Mouse (Mus musculus): Measurements from ENCODE around the gene Zfp541.

Zfp541 gene

DNA sequence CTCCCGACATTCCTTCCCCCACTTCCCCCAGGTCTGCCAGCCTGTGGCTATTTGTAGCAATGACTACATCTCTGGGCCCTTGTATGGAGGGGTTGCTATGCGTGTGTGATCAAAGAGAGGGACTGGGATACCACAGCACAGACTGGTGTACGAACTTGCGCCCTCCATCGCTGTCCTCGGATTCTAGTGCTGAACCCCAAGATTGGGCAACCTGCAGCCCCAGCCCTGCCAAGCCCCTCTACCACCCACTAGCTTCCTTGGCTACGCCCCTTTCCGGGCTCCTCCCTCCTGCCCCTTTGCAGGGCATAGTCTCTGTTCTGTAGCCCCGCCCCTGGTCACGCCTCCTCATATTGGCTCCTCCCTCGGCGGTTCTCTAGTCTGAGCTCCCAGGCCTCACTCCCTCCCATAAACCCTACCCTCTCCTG, 67.8 kb downstream of the Zfp541 start, which contains the start of gene Slc8a2:
Slc8a2 (plus strand) TSS at position 406 of the 425 bp plus-strand sequence.
- DNase-seq, result peak; percentile 97

DNA sequence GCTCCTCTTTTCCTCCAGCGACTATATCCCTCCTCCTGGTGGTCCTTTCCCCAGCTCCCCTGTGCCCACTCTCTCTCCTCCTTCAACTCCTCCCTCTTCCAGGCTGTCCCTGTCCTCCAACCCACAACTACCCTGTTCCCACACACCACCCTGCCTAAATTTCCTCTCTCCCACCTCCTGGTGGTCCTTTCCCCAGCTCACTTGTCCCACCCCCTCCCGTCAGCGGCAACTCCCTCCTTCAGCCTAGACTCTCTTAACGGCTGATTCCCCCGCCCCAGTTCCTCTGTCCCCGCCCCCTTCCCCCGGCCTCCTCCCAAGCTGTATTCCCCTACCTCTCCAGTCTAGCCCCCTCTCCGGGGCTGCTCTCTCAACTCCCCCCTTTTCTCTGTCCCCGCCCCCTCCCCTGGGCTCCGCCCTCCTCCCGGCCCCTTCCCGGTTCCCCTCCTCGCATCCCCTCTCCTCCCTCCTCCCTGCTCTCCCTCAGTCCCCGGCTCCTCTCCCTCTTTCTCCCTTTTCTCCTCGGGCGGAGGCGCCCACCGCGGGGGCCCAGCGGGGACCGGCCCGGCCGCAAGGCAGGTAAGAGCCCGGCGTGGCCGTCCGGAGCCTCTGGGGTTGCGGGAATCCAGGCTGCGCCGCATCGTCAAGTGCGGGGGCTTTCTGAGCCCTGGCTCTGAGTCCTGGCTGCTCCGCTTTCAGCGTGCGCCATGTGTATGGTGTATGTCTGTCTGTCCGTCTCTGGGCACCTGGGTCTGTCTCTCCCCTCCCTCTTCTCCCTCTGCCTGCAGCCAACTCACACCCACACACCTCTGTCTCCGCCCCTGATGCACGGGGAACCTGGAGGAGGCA, 68.5 kb downstream of the Zfp541 start:
- DNase-seq, result peak; percentile 84

DNA sequence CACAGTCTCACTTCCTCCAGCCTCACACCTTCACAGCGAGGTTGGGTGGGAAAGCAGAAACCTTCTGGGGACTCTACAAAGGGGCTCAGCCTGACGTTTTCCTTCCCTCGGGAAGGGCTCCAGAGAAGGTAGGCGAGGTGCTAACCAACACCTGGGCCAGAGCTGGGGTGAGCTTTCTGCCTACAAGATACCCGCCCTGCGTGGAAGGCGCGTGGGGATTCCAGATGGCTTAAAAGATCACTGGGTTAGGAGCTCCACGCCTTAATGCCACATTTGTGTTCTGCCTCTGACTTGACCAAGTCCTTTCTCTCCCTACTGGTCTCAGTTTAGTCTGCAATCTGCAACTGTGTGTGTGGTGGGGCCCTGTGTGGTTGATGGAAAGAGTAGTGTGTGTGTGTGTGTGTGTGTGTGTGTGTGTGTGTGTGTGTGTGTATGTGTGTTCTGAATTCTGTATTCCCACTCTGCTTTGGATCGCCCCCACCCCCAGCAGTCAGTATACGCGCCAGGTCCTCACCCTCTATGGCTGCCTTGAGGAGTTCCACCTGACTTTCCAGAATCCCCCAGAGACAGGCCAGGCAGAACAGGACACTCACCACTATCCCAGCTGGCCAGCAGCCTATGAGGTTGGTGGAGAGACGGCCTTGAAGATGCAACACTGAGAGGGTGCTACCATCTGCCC, 69.5 kb downstream of the Zfp541 start:
- DNase-seq, result peak; percentile 75

DNA sequence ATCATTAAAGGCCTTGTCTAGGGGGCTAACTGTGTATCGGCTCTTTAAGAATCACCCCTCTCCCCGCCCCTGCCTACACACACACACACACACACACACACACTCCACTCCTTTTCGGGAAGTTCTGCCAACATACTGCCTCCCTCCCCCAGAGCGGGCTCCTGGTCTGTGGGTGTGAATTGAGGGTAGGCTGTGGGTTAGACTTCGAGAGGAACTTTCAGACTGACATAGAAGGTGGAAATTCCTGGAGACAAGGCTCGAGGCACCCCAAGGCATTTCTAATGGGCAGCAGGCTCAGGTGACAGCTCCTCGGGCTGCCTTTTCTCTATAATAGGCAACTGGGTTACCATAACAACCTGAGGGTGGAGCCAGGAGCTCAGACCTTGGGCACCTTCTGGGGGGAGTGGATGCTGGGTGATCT, 70.6 kb downstream of the Zfp541 start:
- peak; percentile 73 for DNase-seq

DNA sequence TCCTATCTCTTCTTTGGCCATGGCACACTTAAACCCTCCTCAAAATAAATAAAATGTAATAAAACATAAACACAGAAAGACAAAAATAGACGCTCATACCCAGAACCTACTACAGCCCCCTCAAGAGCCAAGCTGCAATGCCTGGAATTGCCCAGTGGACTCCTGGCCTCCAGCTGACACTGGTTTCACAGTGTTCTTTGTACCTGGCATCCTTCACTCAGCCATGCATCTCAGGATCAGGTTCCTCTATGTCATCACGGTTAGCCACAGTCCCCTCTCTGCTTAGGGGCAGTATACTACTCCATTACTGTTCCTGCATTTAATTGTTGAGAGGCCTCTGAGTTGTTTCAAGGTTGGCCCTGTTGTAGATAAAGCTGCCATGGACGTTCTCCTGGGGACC, 71.3 kb downstream of the Zfp541 start:
- DNase-seq, result peak; percentile 51

DNA sequence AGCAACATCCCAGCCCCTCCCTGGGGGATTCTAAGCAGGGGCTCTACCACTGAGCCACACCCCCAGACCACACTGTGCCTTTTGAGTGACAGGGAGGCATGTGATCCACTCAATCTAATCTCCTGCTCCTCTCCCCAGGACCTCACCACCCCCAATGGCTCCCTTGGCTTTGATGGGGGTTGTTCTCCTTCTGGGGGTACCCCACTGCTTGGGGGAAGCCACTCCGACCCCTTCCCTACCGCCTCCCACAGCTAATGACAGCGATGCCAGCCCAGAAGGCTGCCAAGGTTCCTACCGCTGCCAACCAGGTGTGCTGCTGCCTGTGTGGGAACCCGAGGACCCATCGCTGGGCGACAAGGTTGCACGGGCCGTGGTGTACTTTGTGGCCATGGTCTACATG, 72.1 kb downstream of the Zfp541 start:
- peak; percentile 69 for DNase-seq

DNA sequence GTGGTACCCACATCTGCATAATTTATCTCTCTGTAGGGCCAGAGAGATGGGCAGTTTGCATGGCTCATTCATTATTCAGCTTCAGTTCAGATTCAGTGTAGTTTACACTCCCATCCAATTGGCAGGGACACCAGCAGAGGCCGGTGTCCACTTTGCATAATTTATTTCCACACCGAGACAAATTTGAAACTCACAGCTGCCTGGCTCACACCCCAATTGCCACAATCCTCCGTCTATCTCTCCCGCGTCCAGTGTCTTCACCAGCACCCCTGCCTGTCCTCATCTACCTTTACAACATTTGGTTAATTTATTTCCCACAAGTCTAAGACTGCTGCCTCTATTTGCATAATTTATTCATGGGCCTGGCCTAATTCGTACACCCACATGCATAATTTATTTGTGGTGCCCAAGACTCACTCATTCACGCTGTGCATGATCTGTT, 73.4 kb downstream of the Zfp541 start:
- DNase-seq, result peak; percentile 31
